Mouse (Mus musculus) intestine, embryonic 16.5 days (tissue): Measurements from ENCODE around the gene Chchd6. TPM values are rescaled to one million over a fixed set of nuclear protein-coding genes. Genes with fewer than 3 reads are reported as not detected.
A peak's percentile ranks its signal among the peaks of the same experiment; 100 is the strongest.

Experiments used
- ATAC-seq: fragments of 200-750 bp; cut with Nextera tagmentation; 2 replicates; pipeline ENCODE4 v1.8.0; 2017; ENCODE audit warnings: moderate TSS enrichment, moderate library complexity
- H3K27ac ChIP-seq: fragments of 300-500 bp; sonication (generic); 2 replicates; pipeline ENCODE4 v1.5.1; 2014; ENCODE audit warnings: mild to moderate bottlenecking, low read length
- H3K27me3 ChIP-seq: fragments of 300-500 bp; sonication (generic); replicated peaks from 2 replicates; pipeline ENCODE4 v1.6.1; 2014; ENCODE audit warnings: low read length, control low read depth, mixed read lengths; ENCODE audit not compliant: control insufficient read depth, insufficient read depth
- H3K36me3 ChIP-seq: fragments of 300-500 bp; sonication (generic); 2 replicates; pipeline ENCODE4 v1.6.1; 2014; ENCODE audit warnings: low read length, control low read depth; ENCODE audit not compliant: control insufficient read depth, insufficient read depth
- H3K4me1 ChIP-seq: fragments of 300-500 bp; sonication (generic); 2 replicates; pipeline ENCODE4 v1.6.1; 2014; ENCODE audit warnings: low read length, control low read depth, mixed read lengths; ENCODE audit not compliant: control insufficient read depth, insufficient read depth
- H3K4me2 ChIP-seq: fragments of 300-500 bp; sonication (generic); 2 replicates; pipeline ENCODE4 v1.6.1; 2014; ENCODE audit warnings: low read depth, low read length, control low read depth
- H3K4me3 ChIP-seq: fragments of 300-500 bp; sonication (generic); 2 replicates; pipeline ENCODE4 v1.5.1; 2014; ENCODE audit warnings: mild to moderate bottlenecking, low read length
- H3K9ac ChIP-seq: fragments of 300-500 bp; sonication (generic); 2 replicates; pipeline ENCODE4 v1.6.1; 2014; ENCODE audit warnings: low read depth, low read length
- H3K9me3 ChIP-seq: fragments of 300-500 bp; sonication (generic); 2 replicates; pipeline ENCODE4 v1.6.1; 2016; ENCODE audit warnings: low read length, control low read depth; ENCODE audit not compliant: control insufficient read depth
- WGBS: fragments of 180-500 bp; shearing (Covaris S2); extraction: QIAGEN DNeasy Blood & Tissue Kit; methylation state at CpG from one replicate; pipeline ENCODE4 v1.1.7; 2014; 5-methylcytosine and 5-hydroxymethylcytosine counted together
- polyA plus RNA-seq: library from polyadenylated mRNA; unstranded; fragments of >200 nt; fragmentation: Nextera tagmentation; extraction: Ambion mirVana; gene quantifications from 2 replicates; pipeline ENCODE4 v1.2.1, GENCODE M21; 2015

The Chchd6 gene
- polyA plus RNA-seq, 1 experiment from 2014 or later: 41.3 TPM

GRCm38 (mm10) chr6:89421922-89422321 is 173.5 kb downstream of the Chchd6 start:
- Histone ChIP-seq H3K4me2 (no peak overlapping the region), H3K4me1 (peaks cover 13% of the 10 kb centered on the region), H3K9ac (no peak overlapping the region), H3K27ac (no peak overlapping the region), H3K36me3 (no peaks in the 10 kb centered on the region), H3K4me3 (no peak overlapping the region), H3K27me3 (no peaks in the 10 kb centered on the region), H3K9me3 (no peaks in the 10 kb centered on the region)
- no peak for ATAC-seq
- 80% methylated on average over 3 of the region's 3 CpGs for WGBS

- no peak for ATAC-seq
- H3K27ac ChIP-seq: peak overlapping the region; percentile 20; the same call in 1 of the 2 replicates
- H3K9me3 ChIP-seq: no peaks in the 10 kb centered on the region
- H3K36me3 ChIP-seq: no peaks in the 10 kb centered on the region
- 83% methylated on average over 6 of the region's 6 CpGs for WGBS
- no peak overlapping the region for H3K9ac ChIP-seq
- no peaks in the 10 kb centered on the region for H3K27me3 ChIP-seq
- no peak overlapping the region for H3K4me3 ChIP-seq
- no peak overlapping the region for H3K4me2 ChIP-seq
- H3K4me1 ChIP-seq: peaks cover 13% of the 10 kb centered on the region
Observed at GRCm38 (mm10) chr6:89421503-89421902, 173.9 kb downstream of the Chchd6 start.

GRCm38 (mm10) chr6:89420756-89421155 is 174.7 kb downstream of the Chchd6 start:
- Histone ChIP-seq H3K4me2 (no peak overlapping the region), H3K4me3 (no peak overlapping the region), H3K9ac (no peak overlapping the region), H3K27ac (peak overlapping the region; percentile 20; the same call in 1 of the 2 replicates), H3K27me3 (no peaks in the 10 kb centered on the region), H3K9me3 (no peaks in the 10 kb centered on the region), H3K36me3 (no peaks in the 10 kb centered on the region), H3K4me1 (peaks cover 13% of the 10 kb centered on the region)
- 56% methylated on average over 2 of the region's 2 CpGs for WGBS
- peak; percentile 69 for ATAC-seq

GRCm38 (mm10) chr6:89420110-89420509 is 175.3 kb downstream of the Chchd6 start:
- no peak overlapping the region for H3K9ac ChIP-seq
- no peaks in the 10 kb centered on the region for H3K36me3 ChIP-seq
- H3K27ac ChIP-seq: no peak overlapping the region
- ATAC-seq: no peak
- H3K4me1 ChIP-seq: peaks cover 13% of the 10 kb centered on the region
- H3K27me3 ChIP-seq: no peaks in the 10 kb centered on the region
- H3K9me3 ChIP-seq: no peaks in the 10 kb centered on the region
- no peak overlapping the region for H3K4me2 ChIP-seq
- H3K4me3 ChIP-seq: no peak overlapping the region

- 86% methylated on average over 3 of the region's 3 CpGs for WGBS
- no peak overlapping the region for H3K27ac ChIP-seq
- no peak for ATAC-seq
- no peak overlapping the region for H3K9ac ChIP-seq
- no peaks in the 10 kb centered on the region for H3K36me3 ChIP-seq
- no peak overlapping the region for H3K4me3 ChIP-seq
- H3K27me3 ChIP-seq: no peaks in the 10 kb centered on the region
- no peaks in the 10 kb centered on the region for H3K9me3 ChIP-seq
- peaks cover 13% of the 10 kb centered on the region for H3K4me1 ChIP-seq
- H3K4me2 ChIP-seq: no peak overlapping the region
Observed at GRCm38 (mm10) chr6:89419066-89419815, 176.2 kb downstream of the Chchd6 start.

- Histone ChIP-seq H3K36me3 (no peaks in the 10 kb centered on the region), H3K9ac (no peak overlapping the region), H3K4me2 (no peak overlapping the region), H3K4me1 (peaks cover 11% of the 10 kb centered on the region), H3K9me3 (no peaks in the 10 kb centered on the region), H3K4me3 (no peak overlapping the region), H3K27ac (no peak overlapping the region), H3K27me3 (no peaks in the 10 kb centered on the region)
- 72% methylated on average over 3 of the region's 3 CpGs for WGBS
- no peak for ATAC-seq
Observed at GRCm38 (mm10) chr6:89416030-89416595, 179.3 kb downstream of the Chchd6 start.

GRCm38 (mm10) chr6:89415091-89415490 is 180.4 kb downstream of the Chchd6 start:
- H3K36me3 ChIP-seq: no peaks in the 10 kb centered on the region
- WGBS: 71% methylated on average over 2 of the region's 2 CpGs
- no peak for ATAC-seq
- H3K4me2 ChIP-seq: no peak overlapping the region
- H3K4me1 ChIP-seq: peaks cover 10% of the 10 kb centered on the region
- H3K27me3 ChIP-seq: no peaks in the 10 kb centered on the region
- no peaks in the 10 kb centered on the region for H3K9me3 ChIP-seq
- H3K27ac ChIP-seq: no peak overlapping the region
- H3K9ac ChIP-seq: no peak overlapping the region
- H3K4me3 ChIP-seq: no peak overlapping the region

- H3K36me3 ChIP-seq: no peaks in the 10 kb centered on the region
- no peak for ATAC-seq
- no peak overlapping the region for H3K4me2 ChIP-seq
- 69% methylated on average over 4 of the region's 4 CpGs for WGBS
- no peaks in the 10 kb centered on the region for H3K27me3 ChIP-seq
- H3K9me3 ChIP-seq: no peaks in the 10 kb centered on the region
- no peak overlapping the region for H3K27ac ChIP-seq
- no peak overlapping the region for H3K9ac ChIP-seq
- peaks cover 10% of the 10 kb centered on the region for H3K4me1 ChIP-seq
- no peak overlapping the region for H3K4me3 ChIP-seq
Observed at GRCm38 (mm10) chr6:89414126-89414525, 181.3 kb downstream of the Chchd6 start.

- H3K4me1 ChIP-seq: peaks cover 10% of the 10 kb centered on the region
- H3K27ac ChIP-seq: peak overlapping the region; percentile 55
- H3K9me3 ChIP-seq: no peaks in the 10 kb centered on the region
- H3K4me3 ChIP-seq: no peak overlapping the region
- ATAC-seq: peak; percentile 52
- H3K36me3 ChIP-seq: no peaks in the 10 kb centered on the region
- H3K9ac ChIP-seq: no peak overlapping the region
- H3K27me3 ChIP-seq: no peaks in the 10 kb centered on the region
- H3K4me2 ChIP-seq: no peak overlapping the region
Observed at GRCm38 (mm10) chr6:89413481-89413884, 182.0 kb downstream of the Chchd6 start.
